Mouse (Mus musculus): ENCODE data around the gene Bud23.

- TF ChIP-seq CTCF (IDR thresholded peaks at IDR 0.05; ENCODE audit: low read depth) (peak; percentile 42), EP300 (IDR thresholded peaks at IDR 0.05; ENCODE audit: low read depth) (0 out of 2 replicates have a peak, but pooled peaks have one; percentile 19)
Observed at GRCm38 (mm10) chr5:135016224-135016759, 48.5 kb downstream of the Bud23 start.
